Mouse (Mus musculus) heart, postnatal 4 days (tissue): ENCODE measurements around the gene Vmn2r80. TPM values are rescaled to one million over a fixed set of nuclear protein-coding genes. Genes with fewer than 3 reads are reported as not detected.
"Not testable (repeated sequence)": the region's sequence is repeated elsewhere in the genome, so short reads cannot be mapped to it uniquely, and the experiment has no call there.

Experiments used
- DNase-seq: peaks from one replicate; pipeline ENCODE4 v3.0.0; 2021
- total RNA-seq, 2 experiments: library from RNA; stranded (reverse); gene quantifications; 2 replicates each; pipeline ENCODE4 v1.2.3; 2021

Vmn2r80 gene
- not detected for total RNA-seq

- not testable (repeated sequence) for DNase-seq
Measured at GRCm38 (mm10) chr10:79148469-79148868, at the start of gene Vmn2r80. TSS of gene Vmn2r80 (plus strand) at chr10:79148769.

DNA sequence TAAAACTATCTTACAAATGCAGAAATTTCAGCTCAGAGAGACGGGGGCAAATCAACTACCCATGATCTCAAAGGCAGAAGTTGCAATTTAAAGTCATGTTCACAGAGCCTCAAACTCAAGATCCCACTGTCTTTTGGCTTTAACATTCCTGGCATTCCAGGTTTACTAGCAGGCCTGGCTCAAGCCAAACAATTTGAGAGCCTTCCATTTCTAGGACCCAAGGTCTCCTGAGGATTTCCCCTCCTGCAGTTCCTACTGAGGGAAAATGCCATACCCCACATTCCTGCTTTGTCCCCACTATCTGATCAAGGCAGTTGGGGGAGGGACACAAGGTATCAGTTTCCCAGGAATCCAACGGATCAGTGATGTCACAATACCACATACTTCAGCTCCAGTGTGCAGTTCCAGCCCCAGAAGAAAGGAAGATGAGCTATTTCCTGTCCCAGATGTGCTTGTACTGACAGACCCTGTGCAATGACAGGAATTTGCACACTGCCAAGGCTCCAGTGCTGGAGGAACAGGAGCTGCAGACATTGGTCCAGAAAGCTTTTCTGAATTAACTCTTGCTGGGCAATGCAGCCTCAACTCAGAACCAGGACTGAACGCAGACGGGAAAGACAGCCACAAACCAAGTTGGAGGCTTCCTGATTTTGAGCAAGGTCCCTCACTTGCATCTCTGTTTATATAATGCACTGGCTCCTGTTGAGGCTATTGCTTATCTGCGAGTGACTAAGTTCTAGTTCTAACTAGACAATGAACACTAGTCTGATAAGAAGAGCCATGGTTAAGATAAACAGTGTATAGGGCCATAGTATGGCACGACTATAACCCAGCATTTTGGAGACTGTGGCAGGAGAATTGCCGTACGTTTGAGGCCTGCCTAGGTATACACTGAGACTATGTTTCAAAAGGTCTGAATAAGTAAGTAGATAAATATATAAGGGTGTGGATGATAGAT is 42.0 kb upstream of the Vmn2r80 start:
- no peak for DNase-seq

GRCm38 (mm10) chr10:79107531-79107930 is 41.0 kb upstream of the Vmn2r80 start:
- DNase-seq: no peak

- no peak for DNase-seq
Measured at GRCm38 (mm10) chr10:79109156-79109555, 39.4 kb upstream of the Vmn2r80 start.

- DNase-seq: no peak
Measured at GRCm38 (mm10) chr10:79110482-79110881, 38.1 kb upstream of the Vmn2r80 start.

DNA sequence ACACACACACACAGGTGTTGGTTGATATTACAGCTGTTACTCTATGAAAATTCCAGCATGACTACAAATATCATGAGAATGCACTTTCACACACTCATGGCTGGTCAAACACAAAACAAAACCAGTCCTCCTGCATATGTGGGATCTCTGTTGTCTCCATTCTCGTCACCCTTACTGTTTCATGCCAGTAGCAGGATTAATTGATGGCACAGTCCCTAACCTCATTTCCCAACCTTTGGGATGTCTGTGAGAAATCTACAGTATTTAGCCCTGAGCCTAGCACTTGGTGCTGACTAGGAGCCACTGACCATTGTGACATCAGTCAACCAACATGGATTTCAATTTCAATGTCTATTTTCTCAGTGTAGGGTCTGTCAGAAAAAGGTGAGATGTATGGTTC is 33.5 kb upstream of the Vmn2r80 start:
- DNase-seq: no peak

DNA sequence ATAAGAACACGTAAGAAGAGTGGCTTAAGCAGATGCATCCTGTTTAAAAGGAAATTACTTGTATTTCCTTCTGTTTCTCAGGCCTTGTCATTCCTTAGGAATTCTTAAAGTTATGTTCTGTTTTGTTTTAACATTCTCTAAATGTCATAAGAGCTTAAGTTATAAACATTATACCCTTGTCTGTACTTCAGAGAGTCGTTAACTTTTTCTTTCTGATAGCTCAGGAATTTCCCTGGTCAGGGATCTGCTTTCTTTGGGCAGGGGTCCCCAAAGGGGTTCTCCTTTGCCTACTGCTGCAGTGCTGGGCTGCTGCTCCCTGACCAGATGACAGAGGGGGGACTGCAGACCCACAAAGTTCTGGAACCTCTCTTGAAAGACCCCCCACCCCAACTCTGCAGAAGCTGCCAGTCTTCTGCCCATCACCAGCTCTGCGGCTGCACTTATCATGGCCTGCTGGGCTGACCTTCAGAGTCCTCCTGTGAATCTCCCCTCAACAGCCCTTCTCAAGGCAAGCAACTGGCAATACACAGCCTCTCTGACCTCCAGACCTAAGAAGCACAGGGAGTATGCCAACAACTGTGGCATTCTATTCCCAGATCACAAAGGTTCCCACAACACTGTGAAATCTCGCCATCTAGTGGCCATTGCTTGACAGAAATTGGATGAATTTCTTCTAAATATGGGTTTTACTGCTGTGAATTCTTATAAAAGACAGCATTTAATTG is 32.3 kb upstream of the Vmn2r80 start:
- DNase-seq: peak; percentile 70

- DNase-seq: no peak
Measured at GRCm38 (mm10) chr10:79151602-79152001, 3.0 kb downstream of the Vmn2r80 start.

DNA sequence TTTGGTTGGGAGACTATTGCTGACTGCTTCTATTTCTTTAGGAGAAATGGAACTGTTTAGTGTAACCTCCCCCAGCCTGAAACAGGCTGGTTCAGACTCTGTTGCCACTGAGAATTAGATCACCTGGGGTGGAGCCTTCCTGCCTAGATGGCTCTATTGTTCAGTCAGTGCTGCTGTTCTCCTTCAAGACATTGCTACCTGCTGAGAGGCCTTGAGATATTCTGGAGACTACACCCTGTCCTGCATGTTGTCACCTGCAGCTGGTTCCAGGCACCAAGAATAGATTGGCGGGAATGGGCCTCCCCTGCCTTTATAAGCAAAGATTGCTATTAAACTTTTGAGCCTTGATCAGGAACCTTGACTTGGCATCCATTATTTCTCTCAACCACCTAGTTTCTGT is 51.4 kb downstream of the Vmn2r80 start:
- not testable (repeated sequence) for DNase-seq

DNA sequence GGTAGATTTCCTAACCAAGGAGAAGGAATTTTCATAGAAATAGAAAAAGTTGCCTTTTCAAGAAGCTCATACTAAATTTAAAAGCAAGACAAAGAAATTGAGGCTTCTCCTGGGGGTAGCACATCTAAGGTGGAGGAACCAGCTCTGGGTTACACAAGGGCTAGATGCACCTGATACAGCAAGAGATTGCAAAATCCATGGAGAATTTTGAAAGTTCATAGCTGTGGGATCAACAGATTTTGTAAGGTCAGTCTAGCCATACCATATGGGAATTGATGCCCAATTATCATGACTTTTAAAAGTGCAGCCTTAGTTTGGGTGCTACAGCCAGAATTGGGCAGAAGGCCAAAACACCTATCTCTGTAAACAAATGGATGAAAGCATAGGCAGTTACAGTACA is 71.9 kb downstream of the Vmn2r80 start:
- DNase-seq: no peak

DNA sequence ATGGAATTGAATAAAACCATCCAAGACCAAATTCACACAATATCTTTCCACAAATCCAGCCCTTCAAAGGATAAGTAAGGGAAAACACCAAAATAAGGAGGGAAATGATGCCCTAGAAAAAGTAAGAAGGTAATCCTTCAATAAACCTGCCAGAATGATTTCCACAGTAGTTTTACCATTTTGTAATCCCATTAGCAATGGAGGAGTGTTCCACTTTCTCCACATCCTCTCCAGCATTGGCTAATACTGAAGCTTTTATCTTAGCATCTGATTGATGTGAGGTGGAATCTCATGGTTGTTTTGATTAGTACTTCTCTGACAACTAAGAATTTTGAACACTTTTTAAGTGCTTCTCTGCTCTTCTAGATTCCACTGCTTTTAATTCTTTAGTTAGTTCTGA is 73.0 kb downstream of the Vmn2r80 start:
- DNase-seq: no peak

- DNase-seq: no peak
Measured at GRCm38 (mm10) chr10:79222214-79222613, 73.6 kb downstream of the Vmn2r80 start.

Other genes starting within 250 kb of the Vmn2r80 start
- not detected for gene Olfr1354, start 235.6 kb upstream of the Vmn2r80 start, total RNA-seq
- gene Olfr8, start 198.1 kb upstream of the Vmn2r80 start, total RNA-seq: not detected
- not detected for gene Olfr1353, start 185.5 kb upstream of the Vmn2r80 start, total RNA-seq
- gene Olfr1352, start 167.7 kb upstream of the Vmn2r80 start, total RNA-seq: not detected
- gene Olfr1351, start 136.3 kb upstream of the Vmn2r80 start, total RNA-seq: not detected
- not detected for gene Olfr57, start 120.0 kb upstream of the Vmn2r80 start, total RNA-seq
- 10 to 100 TPM; 14.6 to 17.1 TPM for gene 2610008E11Rik, start 51.2 kb upstream of the Vmn2r80 start, total RNA-seq
- gene Vmn2r81, start 98.9 kb downstream of the Vmn2r80 start, total RNA-seq: not detected
- not detected for gene Vmn2r82, start 207.8 kb downstream of the Vmn2r80 start, total RNA-seq